Comparison of ENCODE assay signal across 25 mouse cellular contexts in the genomic region with DNA sequence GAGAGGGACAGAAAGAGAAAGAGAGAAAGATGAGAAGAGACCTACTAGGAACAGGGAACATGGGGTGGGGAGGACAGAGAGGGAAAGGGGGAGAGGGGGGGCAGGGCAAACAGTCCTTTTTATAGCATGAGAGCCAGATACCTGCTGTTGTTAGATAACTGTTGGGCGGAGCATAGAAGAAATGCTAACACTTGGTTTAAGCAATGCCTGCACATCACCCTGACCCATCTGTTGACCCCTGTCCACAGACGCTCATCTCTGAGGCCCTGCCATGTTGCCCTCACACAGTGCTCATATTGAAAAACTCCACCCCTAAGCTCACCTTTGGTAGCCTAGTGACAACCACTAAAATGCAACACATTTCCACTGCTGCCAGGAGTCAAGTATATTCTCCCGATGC.
DNase-seq lines count a peak whose midpoint lies in the region; ATAC-seq and TF ChIP-seq lines count a peak whose summit lies in the region.
"Had no signal": no experiment of that assay in that cellular context is flagged by ENCODE, and none has a peak within 500 bp of the region (broad histone marks: within the 10 kb centered on the region; RNA-seq: fewer than 3 reads in every experiment).

No protein-coding gene starts in this region.

- H3K27me3 ChIP-seq in limb, embryonic 13.5 days, result no peaks in the 10 kb centered on the region
- no peaks in the 10 kb centered on the region for H3K27me3 ChIP-seq in limb, embryonic 10.5 days (ENCODE audit: low read depth, poor library complexity, severe bottlenecking)
- H3K27me3 ChIP-seq in E14TG2a.4 (ENCODE audit: insufficient read depth, low read length), result no peaks in the 10 kb centered on the region
- H3K27me3 ChIP-seq: embryonic facial prominence, embryonic 15.5 days; forebrain, embryonic 15.5 days; limb, embryonic 12.5 days; midbrain, embryonic 12.5 days had no signal

- H3K4me3 ChIP-seq in limb, embryonic 13.5 days, result no peak overlapping the region
- H3K4me3 ChIP-seq in limb, embryonic 10.5 days, result no peak overlapping the region
- H3K4me3 ChIP-seq in E14TG2a.4 (replicated peaks; ENCODE audit: low read length), result peak overlapping the region; percentile 8; the same call in 1 of the 2 replicates
- H3K4me3 ChIP-seq: embryonic facial prominence, embryonic 15.5 days; forebrain, embryonic 15.5 days; heart, embryonic 10.5 days; limb, embryonic 12.5 days; midbrain, embryonic 12.5 days had no signal

- no peak for TF ChIP-seq CTCF in E14TG2a.4 (conservative IDR thresholded peaks at IDR 0.05; ENCODE audit: low read length)

- H3K9ac ChIP-seq in limb, embryonic 13.5 days, result no peak overlapping the region
- H3K9ac ChIP-seq: embryonic facial prominence, embryonic 15.5 days; forebrain, embryonic 15.5 days; hindbrain, embryonic 14.5 days; limb, embryonic 12.5 days; midbrain, embryonic 12.5 days had no signal

- no peak overlapping the region for H3K4me2 ChIP-seq in limb, embryonic 13.5 days (replicated peaks)
- H3K4me2 ChIP-seq: embryonic facial prominence, embryonic 15.5 days; forebrain, embryonic 15.5 days; hindbrain, embryonic 14.5 days; limb, embryonic 12.5 days; midbrain, embryonic 12.5 days had no signal

- H3K27ac ChIP-seq in limb, embryonic 13.5 days, result 0 out of 2 replicates have a peak overlapping the region, but pooled peaks have one; percentile 17
- no peak overlapping the region for H3K27ac ChIP-seq in limb, embryonic 10.5 days
- H3K27ac ChIP-seq: embryonic facial prominence, embryonic 15.5 days; forebrain, embryonic 15.5 days; heart, embryonic 10.5 days; hindbrain, embryonic 14.5 days; limb, embryonic 12.5 days; macrophage; midbrain, embryonic 12.5 days had no signal

- H3K36me3 ChIP-seq in limb, embryonic 13.5 days, result no peaks in the 10 kb centered on the region
- no peaks in the 10 kb centered on the region for H3K36me3 ChIP-seq in limb, embryonic 10.5 days
- peaks cover 77% of the 10 kb centered on the region for H3K36me3 ChIP-seq in E14TG2a.4 (ENCODE audit: insufficient read depth, low read length)
- H3K36me3 ChIP-seq: embryonic facial prominence, embryonic 15.5 days; forebrain, embryonic 15.5 days; heart, embryonic 10.5 days; limb, embryonic 12.5 days; midbrain, embryonic 12.5 days had no signal

- 69% methylated on average over 3 of the region's 3 CpGs for WGBS in limb, embryonic 13.5 days
- WGBS in limb, embryonic 10.5 days, result 82% methylated on average over 3 of the region's 3 CpGs

- no peak for DNase-seq in limb, embryonic 10.5 days (ENCODE audit: low spot score)
- peak; percentile 6 for DNase-seq in c-Kit-positive CD71-positive TER-119-positive erythroid progenitor cells, embryonic 14.5 days (ENCODE audit: low spot score)
- no peak for DNase-seq in kidney, postnatal 10 days
- no peak for DNase-seq in gastrocnemius, adult 18-20 months (ENCODE audit: low spot score)
- DNase-seq: adrenal gland, postnatal 10 days; cerebellum, adult 9-10 months; gastrocnemius, postnatal 10 days; heart, postnatal 4 days; kidney, adult 18-20 months; lung, adult 2 months; right cerebral cortex, postnatal 25 days; spleen, adult 18-20 months; thymus, postnatal 14 days had no signal

- no peaks in the 10 kb centered on the region; the same call in 1 of the 2 replicates for H3K9me3 ChIP-seq in limb, embryonic 13.5 days
- H3K9me3 ChIP-seq in limb, embryonic 10.5 days (replicated peaks), result no peaks in the 10 kb centered on the region
- peaks cover 80% of the 10 kb centered on the region for H3K9me3 ChIP-seq in E14TG2a.4 (ENCODE audit: low read length)
- H3K9me3 ChIP-seq: embryonic facial prominence, embryonic 15.5 days; forebrain, embryonic 15.5 days; heart, embryonic 10.5 days; limb, embryonic 12.5 days; midbrain, embryonic 12.5 days had no signal

- ATAC-seq in limb, embryonic 13.5 days (ENCODE audit: low FRiP score, low read depth), result no peak
- ATAC-seq in megakaryocyte progenitor cell, adult 5-6 weeks (replicated peaks; ENCODE audit: poor library complexity), result peak; percentile 46; the same call in 1 of the 2 replicates
- ATAC-seq: activated CD4-positive, CD25-positive, alpha-beta regulatory T cell, adult 4 months; forebrain, embryonic 15.5 days; inflammation-experienced regulatory T-cells, adult 6 months had no signal

- peaks cover 10% of the 10 kb centered on the region for H3K4me1 ChIP-seq in limb, embryonic 13.5 days
- no peaks in the 10 kb centered on the region for H3K4me1 ChIP-seq in limb, embryonic 10.5 days
- H3K4me1 ChIP-seq in E14TG2a.4 (replicated peaks; ENCODE audit: low read depth, low read length), result peaks cover 79% of the 10 kb centered on the region
- H3K4me1 ChIP-seq: limb, embryonic 12.5 days had no signal
